8 mouse cellular contexts compared by ENCODE assay signal in the genomic region with DNA sequence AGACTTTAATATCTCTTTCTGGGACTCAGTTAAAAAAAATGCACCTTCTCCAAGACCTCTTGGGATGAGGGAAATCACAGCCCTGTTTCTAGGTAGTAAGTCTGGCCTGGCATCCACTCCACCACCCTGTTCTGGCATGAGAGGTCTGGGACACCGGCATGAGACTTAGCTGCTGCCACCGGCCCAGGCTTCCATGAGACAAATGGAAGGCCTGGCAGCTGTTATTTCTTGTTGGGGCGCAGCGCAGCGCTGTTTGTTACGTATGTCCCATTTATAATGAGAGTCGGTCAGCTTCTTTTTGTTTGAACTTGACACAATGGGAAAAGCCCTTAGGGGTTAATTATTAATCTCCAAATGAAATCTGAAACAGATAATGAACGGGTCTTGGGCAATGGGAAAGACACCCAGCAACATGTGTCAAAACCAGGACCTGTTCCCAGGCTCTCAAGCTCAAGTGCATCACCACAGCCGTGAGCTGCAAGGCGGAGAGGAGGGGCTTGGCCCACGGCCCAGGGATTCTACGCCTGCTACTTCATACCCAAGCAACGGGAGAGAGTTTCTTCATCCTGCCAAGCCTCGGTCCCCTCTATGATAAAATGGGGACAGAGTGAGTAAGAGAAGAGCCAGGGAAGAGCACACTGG.
DNase-seq lines count a peak whose midpoint lies in the region; ATAC-seq lines count a peak whose summit lies in the region.

No protein-coding gene starts in this region.

- H3K4me1 ChIP-seq in hindbrain, embryonic 15.5 days (replicated peaks) = peaks cover 24% of the 10 kb centered on the region
- no peaks in the 10 kb centered on the region for H3K4me1 ChIP-seq in neural tube, embryonic 14.5 days (ENCODE audit: control insufficient read depth, insufficient read depth, low read length)

- 24% methylated on average over 14 of the region's 14 CpGs for WGBS in hindbrain, embryonic 15.5 days
- WGBS in neural tube, embryonic 14.5 days = 40% methylated on average over 14 of the region's 14 CpGs

- no peak overlapping the region for H3K4me3 ChIP-seq in hindbrain, embryonic 15.5 days
- no peak overlapping the region for H3K4me3 ChIP-seq in neural tube, embryonic 14.5 days (ENCODE audit: low read depth, low read length)

- no peaks in the 10 kb centered on the region for H3K9me3 ChIP-seq in hindbrain, embryonic 15.5 days
- H3K9me3 ChIP-seq in neural tube, embryonic 14.5 days (ENCODE audit: control insufficient read depth, low read length) = no peaks in the 10 kb centered on the region

- H3K4me2 ChIP-seq in hindbrain, embryonic 15.5 days = peak overlapping the region; percentile 30
- H3K4me2 ChIP-seq in neural tube, embryonic 14.5 days (ENCODE audit: low read depth, low read length) = no peak overlapping the region

- DNase-seq in gastrocnemius, postnatal 10 days = peak; percentile 44
- no peak for DNase-seq in gastrocnemius, postnatal 36 days
- peak; percentile 96 for DNase-seq in Muller cell, postnatal 12 days (ENCODE audit: inconsistent ontology term)
- peak; percentile 5 for DNase-seq in fibroblast of lung, adult 2 months (ENCODE audit: low read depth)
- no peak for DNase-seq in spleen, adult 18-20 months
- no peak for DNase-seq in layer of hippocampus, adult 9-10 months (ENCODE audit: low spot score)

- peak; percentile 53; the same call in 1 of the 2 replicates for ATAC-seq in hindbrain, embryonic 15.5 days (ENCODE audit: low FRiP score, low read depth)
- ATAC-seq in neural tube, embryonic 14.5 days (ENCODE audit: low read depth) = 0 out of 2 replicates have a peak, but pooled peaks have one; percentile 60

- 0 out of 2 replicates have a peak overlapping the region, but pooled peaks have one; percentile 42 for H3K27ac ChIP-seq in hindbrain, embryonic 15.5 days (replicated peaks)
- H3K27ac ChIP-seq in neural tube, embryonic 14.5 days (ENCODE audit: low read depth, low read length) = no peak overlapping the region

- H3K9ac ChIP-seq in hindbrain, embryonic 15.5 days = no peak overlapping the region
- no peak overlapping the region for H3K9ac ChIP-seq in neural tube, embryonic 14.5 days (replicated peaks; ENCODE audit: low read depth, low read length)

- no peaks in the 10 kb centered on the region for H3K36me3 ChIP-seq in hindbrain, embryonic 15.5 days
- no peaks in the 10 kb centered on the region for H3K36me3 ChIP-seq in neural tube, embryonic 14.5 days (ENCODE audit: control insufficient read depth, insufficient read depth, low read length)

- intact Hi-C loops in gastrocnemius, postnatal 36 days (cut with DNase I) = no loop called here

- H3K27me3 ChIP-seq in hindbrain, embryonic 15.5 days = no peaks in the 10 kb centered on the region
- no peaks in the 10 kb centered on the region for H3K27me3 ChIP-seq in neural tube, embryonic 14.5 days (ENCODE audit: control insufficient read depth, insufficient read depth, low read length)

Comparison
In these comparisons a context has a peak if more than half of its experiments do, and no peak if none do; other contexts are left out.
1. DNase-seq: peak in gastrocnemius, postnatal 10 days (single experiment), Muller cell, postnatal 12 days (single experiment) and fibroblast of lung, adult 2 months (single experiment); none in gastrocnemius, postnatal 36 days (0 of 2), spleen, adult 18-20 months (0 of 2) and layer of hippocampus, adult 9-10 months (single experiment).